Comparison of ENCODE assay signal across 9 mouse cellular contexts in genomic region chr14:30405456-30406225, GRCm38 (mm10).
DNase-seq lines count a peak whose midpoint lies in the region; ATAC-seq and TF ChIP-seq lines count a peak whose summit lies in the region.
"Had no signal": no experiment of that assay in that cellular context is flagged by ENCODE, and none has a peak within 500 bp of the region (broad histone marks: within the 10 kb centered on the region; RNA-seq: fewer than 3 reads in every experiment).

No protein-coding gene starts in this region.

- H3K27ac ChIP-seq in brown adipose tissue, adult 24 weeks (replicated peaks; ENCODE audit: low read depth, low read length): peak overlapping the region; percentile 38; the same call in 1 of the 2 replicates
- H3K27ac ChIP-seq in intestine, embryonic 15.5 days: peak overlapping the region; percentile 4; the same call in 1 of the 2 replicates
- H3K27ac ChIP-seq in lung, postnatal 0 days (ENCODE audit: low read length): peak overlapping the region; percentile 55; the same call in 1 of the 2 replicates
- H3K27ac ChIP-seq: limb, embryonic 13.5 days had no signal

- no peaks in the 10 kb centered on the region for H3K4me1 ChIP-seq in brown adipose tissue, adult 24 weeks (ENCODE audit: control insufficient read depth, insufficient read depth, insufficient read length, low read length)
- no peaks in the 10 kb centered on the region for H3K4me1 ChIP-seq in intestine, embryonic 15.5 days (replicated peaks)
- no peaks in the 10 kb centered on the region for H3K4me1 ChIP-seq in lung, postnatal 0 days (ENCODE audit: insufficient read depth, low read depth, low read length)

- peak; percentile 10 to 11 for DNase-seq in B cell, adult 2 months
- DNase-seq in lung, postnatal 0 days (ENCODE audit: low spot score): peak; percentile 78
- DNase-seq in yolk sac, embryonic 10.5 days (ENCODE audit: low spot score): no peak
- no peak for DNase-seq in neural tube, embryonic 10.5 days (ENCODE audit: extremely low spot score, low spot score)
- no peak for DNase-seq in cerebellum, postnatal 10 days
- DNase-seq in right cerebral cortex, postnatal 36 days (ENCODE audit: low spot score in 2 of 2): no peak

- H3K9me3 ChIP-seq in intestine, embryonic 15.5 days: no peaks in the 10 kb centered on the region
- H3K9me3 ChIP-seq in lung, postnatal 0 days (ENCODE audit: low read length): no peaks in the 10 kb centered on the region
- H3K9me3 ChIP-seq: limb, embryonic 13.5 days had no signal

- peak; percentile 45; the same call in 1 of the 2 replicates for ATAC-seq in intestine, embryonic 15.5 days
- ATAC-seq in lung, postnatal 0 days: peak; percentile 70

- H3K9ac ChIP-seq in intestine, embryonic 15.5 days: no peak overlapping the region
- H3K9ac ChIP-seq in lung, postnatal 0 days (replicated peaks; ENCODE audit: low read depth): no peak overlapping the region; the same call in 1 of the 2 replicates
- H3K9ac ChIP-seq: limb, embryonic 13.5 days had no signal

- TF ChIP-seq CTCF in lung, postnatal 0 days (IDR thresholded peaks at IDR 0.05): no peak

- H3K27me3 ChIP-seq in intestine, embryonic 15.5 days (replicated peaks): no peaks in the 10 kb centered on the region
- no peaks in the 10 kb centered on the region for H3K27me3 ChIP-seq in lung, postnatal 0 days (replicated peaks; ENCODE audit: insufficient read depth, low read length)

- TF ChIP-seq EP300 in lung, postnatal 0 days (IDR thresholded peaks at IDR 0.05): no peak

- H3K4me3 ChIP-seq in brown adipose tissue, adult 24 weeks (ENCODE audit: insufficient read depth, low read depth, low read length): peak overlapping the region; percentile 19; the same call in 1 of the 2 replicates
- H3K4me3 ChIP-seq in intestine, embryonic 15.5 days (replicated peaks): no peak overlapping the region
- H3K4me3 ChIP-seq in lung, postnatal 0 days (ENCODE audit: low read depth, low read length): no peak overlapping the region
- H3K4me3 ChIP-seq: limb, embryonic 13.5 days had no signal

- H3K36me3 ChIP-seq in intestine, embryonic 15.5 days: no peaks in the 10 kb centered on the region
- H3K36me3 ChIP-seq in lung, postnatal 0 days (ENCODE audit: insufficient read depth, low read length): no peaks in the 10 kb centered on the region
- H3K36me3 ChIP-seq: limb, embryonic 13.5 days had no signal

- peak overlapping the region; percentile 18 for H3K4me2 ChIP-seq in intestine, embryonic 15.5 days (replicated peaks)
- H3K4me2 ChIP-seq in lung, postnatal 0 days (replicated peaks; ENCODE audit: low read depth, low read length): peak overlapping the region; percentile 6
- H3K4me2 ChIP-seq: limb, embryonic 13.5 days had no signal

- 27% methylated on average over 8 of the region's 8 CpGs for WGBS in intestine, embryonic 15.5 days
- 27% methylated on average over 8 of the region's 8 CpGs for WGBS in lung, postnatal 0 days

Comparison
In these comparisons a context has a peak if more than half of its experiments do, and no peak if none do; other contexts are left out.
1. DNase-seq: peak in B cell, adult 2 months (2 of 2) and lung, postnatal 0 days (single experiment); none in yolk sac, embryonic 10.5 days (single experiment), neural tube, embryonic 10.5 days (single experiment), cerebellum, postnatal 10 days (0 of 2) and right cerebral cortex, postnatal 36 days (0 of 2).
2. H3K27ac ChIP-seq: peak in every context shown above with its lines; median percentile 55 in lung, postnatal 0 days; 38 in brown adipose tissue, adult 24 weeks; 4 in intestine, embryonic 15.5 days.